Mouse (Mus musculus): ENCODE measurements around the gene Ubxn7. TPM values are rescaled to one million over a fixed set of nuclear protein-coding genes. Genes with fewer than 3 reads are reported as not detected.

The Ubxn7 gene
- polyA plus RNA-seq (2015; fragmentation: Nextera tagmentation; extraction: Ambion mirVana): 11.0 and 16.7 TPM in 2 replicates

DNA sequence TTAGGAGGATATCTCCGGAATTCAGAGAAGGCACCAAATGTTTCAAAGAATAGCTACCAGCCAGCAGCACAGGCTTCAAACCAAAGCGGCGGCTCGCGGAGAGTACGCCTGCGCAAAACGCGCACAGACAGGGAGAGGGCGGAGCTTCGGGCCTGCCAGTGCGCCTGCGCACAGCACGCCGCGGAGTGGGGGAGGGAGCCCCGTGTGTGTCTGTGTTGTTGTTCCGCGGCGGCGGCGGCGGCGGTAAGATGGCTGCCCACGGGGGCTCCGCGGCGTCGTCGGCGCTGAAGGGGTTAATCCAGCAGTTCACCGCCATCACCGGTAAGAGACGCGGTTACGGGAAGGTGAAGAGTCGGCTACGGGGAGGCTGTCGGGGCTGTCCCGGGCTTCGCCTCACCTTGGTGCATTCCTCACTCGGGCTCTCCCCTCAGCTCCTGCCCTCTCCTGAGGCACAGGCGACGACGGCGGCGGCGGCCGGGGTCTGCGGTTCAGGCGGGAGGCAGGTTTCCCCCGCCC is at the start of gene Ubxn7:
Ubxn7 (plus strand) TSS at position 218 of the 516 bp plus-strand sequence.

DNA sequence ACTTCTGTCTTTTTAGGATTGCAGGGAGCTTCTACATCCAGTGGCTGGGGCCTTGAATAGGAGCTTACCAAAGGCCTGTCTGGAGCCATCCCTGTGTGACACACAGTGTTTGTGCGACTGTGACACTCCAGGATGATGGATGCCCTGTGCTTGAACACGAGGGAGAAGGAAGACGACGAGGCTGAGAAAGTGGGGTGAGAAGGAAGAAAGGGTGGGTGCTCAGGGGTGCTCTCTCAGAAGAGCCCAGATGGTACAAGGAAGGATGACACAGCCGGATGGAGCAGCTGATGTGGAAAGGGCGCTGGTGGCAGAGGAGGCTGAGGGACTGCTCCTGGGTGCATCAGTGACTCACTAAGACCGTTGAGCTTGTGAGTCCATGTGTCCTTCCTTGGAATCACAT is 68.2 kb downstream of the Ubxn7 start, which contains the start of gene Tm4sf19:
Tm4sf19 (plus strand) TSS at position 240 of the 400 bp plus-strand sequence.

DNA sequence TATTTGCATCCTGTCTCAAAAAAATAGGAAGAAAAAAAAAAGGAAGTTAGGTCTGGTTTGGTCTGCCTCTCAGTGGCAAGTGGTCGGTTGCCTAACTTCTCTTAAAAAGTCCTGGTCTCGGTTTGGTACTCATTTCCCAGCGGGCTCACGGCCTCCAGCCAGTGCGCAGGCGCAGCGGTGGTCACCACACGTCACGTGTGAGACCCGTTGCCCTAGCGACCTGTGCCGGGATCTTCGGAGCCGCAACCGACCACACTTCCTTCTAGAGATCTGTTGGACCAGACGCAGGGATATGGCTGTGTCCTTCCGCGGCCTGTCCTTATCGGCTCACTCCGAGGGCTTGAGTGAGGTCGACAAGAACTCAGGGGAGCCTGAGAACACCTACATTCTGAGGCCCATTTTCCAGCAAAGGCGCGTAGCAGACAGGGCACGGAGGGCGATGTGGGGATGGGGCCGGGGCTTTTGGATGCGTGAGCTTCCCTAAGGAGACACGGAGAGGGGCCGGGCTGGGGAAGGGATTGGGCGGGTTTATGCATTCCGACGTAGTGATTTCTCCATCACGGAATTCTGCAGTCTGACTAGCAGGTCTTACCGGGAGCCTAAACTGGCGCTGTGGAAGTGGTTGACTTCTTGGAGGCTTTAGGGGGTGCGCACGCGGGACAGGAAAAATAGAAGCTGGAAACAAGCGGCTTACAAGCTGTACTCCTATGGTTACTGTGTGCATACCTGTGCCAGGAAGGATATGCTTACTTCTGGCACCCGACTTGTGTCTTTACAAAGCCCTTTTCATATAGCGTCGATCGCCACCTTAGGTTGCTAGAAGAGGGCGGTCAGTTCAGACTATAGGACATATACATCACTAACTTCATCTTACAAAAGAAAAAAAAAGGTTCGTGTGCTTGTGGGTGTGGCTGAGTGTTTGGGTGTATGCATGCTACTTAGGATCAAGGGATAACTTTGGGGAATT is 87.7 kb downstream of the Ubxn7 start, which contains the start of gene Tctex1d2:
Tctex1d2 (plus strand) TSS at position 186 of the 967 bp plus-strand sequence.

DNA sequence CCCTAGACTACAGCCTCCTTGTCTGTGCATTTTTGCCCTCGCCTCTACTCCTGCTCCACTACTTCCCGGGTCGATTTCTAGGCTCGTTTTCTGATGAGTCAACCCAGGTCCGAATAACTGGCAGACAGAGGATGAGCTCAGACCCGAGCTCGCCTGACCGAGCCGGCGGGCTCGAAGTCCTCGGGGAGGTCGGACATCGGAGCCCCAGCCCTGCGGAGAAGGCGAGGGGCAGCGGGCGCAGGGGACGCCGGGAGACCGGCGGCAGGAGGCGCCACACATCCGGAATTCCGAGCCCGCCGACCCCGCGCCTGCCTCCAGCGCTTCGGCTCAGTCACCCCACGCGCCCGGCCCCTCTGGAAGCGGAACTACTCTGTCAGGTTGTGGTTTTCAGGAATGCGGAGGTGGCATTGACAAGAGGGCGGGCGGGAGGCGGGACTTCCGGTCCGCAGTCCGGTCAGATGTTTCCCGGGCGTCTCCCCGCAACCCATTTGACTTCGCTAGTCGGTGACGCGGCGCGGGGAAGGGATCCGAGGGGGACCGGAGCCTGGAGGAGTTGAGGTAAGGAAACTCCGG is 98.5 kb downstream of the Ubxn7 start, which contains the start of gene Pcyt1a:
Pcyt1a (plus strand) TSS at position 448 of the 573 bp plus-strand sequence.

Other genes with a start within 250 kb of the Ubxn7 start
- gene Pigx, start 232.5 kb upstream of the Ubxn7 start, polyA plus RNA-seq (2015; fragmentation: Nextera tagmentation; extraction: Ambion mirVana): 88.6 and 126 TPM in 2 replicates
- 23.5 and 34.4 TPM in 2 replicates for gene Cep19, start 232.5 kb upstream of the Ubxn7 start, polyA plus RNA-seq (2015; fragmentation: Nextera tagmentation; extraction: Ambion mirVana)
- gene Nrros, start 166.7 kb upstream of the Ubxn7 start, polyA plus RNA-seq (2015; fragmentation: Nextera tagmentation; extraction: Ambion mirVana): 10.7 and 17.3 TPM in 2 replicates
- not detected in 2 replicates for gene Bex6, start 152.4 kb upstream of the Ubxn7 start, polyA plus RNA-seq (2015; fragmentation: Nextera tagmentation; extraction: Ambion mirVana)
- gene Fbxo45, start 85.1 kb upstream of the Ubxn7 start, polyA plus RNA-seq (2015; fragmentation: Nextera tagmentation; extraction: Ambion mirVana): 8.3 and 9.9 TPM in 2 replicates
- gene Wdr53, start 85.0 kb upstream of the Ubxn7 start, polyA plus RNA-seq (2015; fragmentation: Nextera tagmentation; extraction: Ambion mirVana): 17.3 and 26.3 TPM in 2 replicates
- not detected in 2 replicates for gene Smco1, start 60.8 kb upstream of the Ubxn7 start, polyA plus RNA-seq (2015; fragmentation: Nextera tagmentation; extraction: Ambion mirVana)
- 13.7 and 21.8 TPM in 2 replicates for gene Rnf168, start 54.8 kb upstream of the Ubxn7 start, polyA plus RNA-seq (2015; fragmentation: Nextera tagmentation; extraction: Ambion mirVana)
- gene Tm4sf19, start 68.2 kb downstream of the Ubxn7 start, polyA plus RNA-seq (2015; fragmentation: Nextera tagmentation; extraction: Ambion mirVana): not detected in 2 replicates
- gene Tctex1d2, start 87.4 kb downstream of the Ubxn7 start, polyA plus RNA-seq (2015; fragmentation: Nextera tagmentation; extraction: Ambion mirVana): 44.8 and 69.6 TPM in 2 replicates
- 18.5 and 26.5 TPM in 2 replicates for gene Pcyt1a, start 98.7 kb downstream of the Ubxn7 start, polyA plus RNA-seq (2015; fragmentation: Nextera tagmentation; extraction: Ambion mirVana)
- gene Slc51a, start 155.6 kb downstream of the Ubxn7 start, polyA plus RNA-seq (2015; fragmentation: Nextera tagmentation; extraction: Ambion mirVana): 1.3 and 1.7 TPM in 2 replicates
- not detected in 2 replicates for gene Zdhhc19, start 164.0 kb downstream of the Ubxn7 start, polyA plus RNA-seq (2015; fragmentation: Nextera tagmentation; extraction: Ambion mirVana)

All from adrenal gland, postnatal 0 days (tissue).